Mouse (Mus musculus) cerebellum, postnatal 4 days (tissue): ENCODE results near the gene Tas2r109.
"Not testable (repeated sequence)": the region's sequence is repeated elsewhere in the genome, so short reads cannot be mapped to it uniquely, and the experiment has no call there.

ENCODE experiments used
- DNase-seq, 2 experiments: peaks; one replicate each; pipeline ENCODE4 v3.0.0; 2022; ENCODE audit warnings: low spot score in 2 of 2, mixed read lengths in 1 of 2

The Tas2r109 gene

GRCm38 (mm10) chr6:132980865-132981264 is at the start of gene Tas2r109:
Tas2r109 (minus strand) TSS chr6:132980965.
- DNase-seq = no peak

DNA sequence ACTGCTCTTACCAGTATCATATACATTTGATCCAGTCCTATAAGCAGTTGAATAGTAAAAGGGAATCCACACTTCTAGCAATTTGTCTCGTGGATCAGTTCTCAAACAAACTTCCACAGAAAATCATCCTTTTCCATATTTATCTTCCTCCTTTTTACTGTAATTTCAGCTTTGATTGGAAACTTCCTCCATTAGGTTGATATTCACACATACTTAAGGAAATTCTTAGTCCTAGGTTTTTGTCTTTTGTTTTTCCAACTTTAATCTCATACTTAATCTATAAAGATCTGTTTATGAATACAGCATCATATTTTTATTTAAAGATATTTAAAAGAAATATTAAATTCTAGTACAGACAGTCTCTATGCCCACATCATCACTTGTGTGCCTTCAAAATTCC is 22.9 kb downstream of the Tas2r109 start, which contains the start of gene Tas2r131:
Gene Tas2r131, minus strand, starts transcription at position 101 of the 400 bp plus-strand sequence.
- DNase-seq = no peak

GRCm38 (mm10) chr6:132950802-132951201 is 30.0 kb downstream of the Tas2r109 start, which contains the start of gene Tas2r129:
Tas2r129 (plus strand) TSS chr6:132951102.
- DNase-seq = no peak

DNA sequence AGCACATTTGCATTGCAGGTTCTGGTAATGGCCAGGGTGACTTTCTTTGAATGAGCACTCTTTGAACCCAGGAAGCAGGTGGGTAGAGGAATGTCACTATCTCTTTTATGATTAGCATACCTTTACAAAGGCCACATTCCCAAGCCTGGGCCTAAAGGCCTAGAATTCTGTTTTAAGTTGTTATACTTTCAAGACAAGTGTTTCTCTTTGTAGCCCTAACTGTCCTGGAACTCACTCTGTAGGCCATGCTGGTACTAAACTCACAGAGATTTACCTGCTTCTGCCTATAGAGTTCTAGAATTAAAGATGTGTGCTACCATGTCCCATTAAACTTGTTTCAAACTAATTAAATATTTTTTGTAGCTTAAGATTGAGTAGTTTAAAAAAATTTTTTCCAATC is 39.4 kb downstream of the Tas2r109 start:
- DNase-seq = not testable (repeated sequence)
